Comparison of ENCODE assay signal across 9 mouse cellular contexts in the genomic region with DNA sequence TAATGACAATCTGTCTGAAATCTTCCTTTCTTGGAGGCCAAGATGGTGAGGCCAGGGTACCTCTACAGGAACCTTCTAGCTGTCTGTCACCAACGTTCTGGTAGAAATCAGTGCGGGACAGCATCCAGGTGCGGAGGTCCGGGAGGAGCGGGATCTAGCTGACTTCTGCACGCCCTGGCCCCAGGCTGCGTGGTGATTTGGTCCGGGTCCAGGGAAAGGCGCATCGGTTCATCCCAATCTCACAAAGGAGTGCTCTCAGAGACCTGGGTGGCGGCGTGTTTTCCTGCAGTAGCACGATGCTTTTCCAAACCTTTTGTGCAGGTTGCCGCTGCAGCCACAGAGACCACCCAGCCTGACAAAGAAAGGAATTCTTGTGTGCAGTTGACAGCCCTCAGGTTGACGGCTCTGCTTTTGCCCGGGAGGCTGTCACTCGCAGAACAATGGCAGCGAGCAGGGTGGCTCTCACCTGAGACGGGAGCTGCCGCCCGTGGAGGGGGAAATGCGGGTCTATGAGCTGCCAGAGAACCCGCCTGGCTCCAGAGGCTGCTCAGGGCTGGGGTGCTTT. TPM values are rescaled to one million over a fixed set of nuclear protein-coding genes. Genes with fewer than 3 reads are reported as not detected.
DNase-seq lines count a peak whose midpoint lies in the region; ATAC-seq and TF ChIP-seq lines count a peak whose summit lies in the region.
"Had no signal": no experiment of that assay in that cellular context is flagged by ENCODE, and none has a peak within 500 bp of the region (broad histone marks: within the 10 kb centered on the region; RNA-seq: fewer than 3 reads in every experiment).

No protein-coding gene starts in this region.

- H3K9me3 ChIP-seq in hindbrain, postnatal 0 days (ENCODE audit: low read length), result no peaks in the 10 kb centered on the region
- H3K9me3 ChIP-seq in neural tube, embryonic 14.5 days (ENCODE audit: control insufficient read depth, low read length), result no peaks in the 10 kb centered on the region

- H3K27me3 ChIP-seq in hindbrain, postnatal 0 days (ENCODE audit: insufficient read depth, low read length), result 0 out of 2 replicates have a peak, but pooled peaks cover 6% of the 10 kb centered on the region
- H3K27me3 ChIP-seq in neural tube, embryonic 14.5 days (ENCODE audit: control insufficient read depth, insufficient read depth, low read length), result no peaks in the 10 kb centered on the region

- no peak overlapping the region for H3K27ac ChIP-seq in gastrocnemius, adult 2 months
- peak overlapping the region; percentile 84 for H3K27ac ChIP-seq in hindbrain, postnatal 0 days
- peak overlapping the region; percentile 81 for H3K27ac ChIP-seq in neural tube, embryonic 14.5 days (ENCODE audit: low read depth, low read length)

- peak; percentile 58 for ATAC-seq in hindbrain, postnatal 0 days
- ATAC-seq in neural tube, embryonic 14.5 days (ENCODE audit: low read depth), result peak; percentile 60
- no peak for ATAC-seq in inflammation-experienced regulatory T-cells, adult 6 months

- no peak for TF ChIP-seq CTCF in gastrocnemius, adult 2 months (IDR thresholded peaks at IDR 0.05)
- TF ChIP-seq CTCF in hindbrain, postnatal 0 days (IDR thresholded peaks at IDR 0.05; ENCODE audit: low read depth), result no peak

- intact Hi-C loops in gastrocnemius, adult 2 months (cut with DNase I), result loop anchor here (5.0 kb wide), 1 partner anchor 170 kb away; no protein-coding TSS in a partner anchor

- peak overlapping the region; percentile 61 for H3K9ac ChIP-seq in hindbrain, postnatal 0 days (replicated peaks; ENCODE audit: low read length)
- H3K9ac ChIP-seq in neural tube, embryonic 14.5 days (replicated peaks; ENCODE audit: low read depth, low read length), result peak overlapping the region; percentile 62

- H3K4me2 ChIP-seq in hindbrain, postnatal 0 days (ENCODE audit: low read depth, low read length), result peak overlapping the region; percentile 67
- H3K4me2 ChIP-seq in neural tube, embryonic 14.5 days (ENCODE audit: low read depth, low read length), result peak overlapping the region; percentile 42

- no peaks in the 10 kb centered on the region for H3K4me1 ChIP-seq in hindbrain, postnatal 0 days (ENCODE audit: insufficient read depth, low read length)
- H3K4me1 ChIP-seq in neural tube, embryonic 14.5 days (ENCODE audit: control insufficient read depth, insufficient read depth, low read length), result no peaks in the 10 kb centered on the region

- peak overlapping the region; percentile 47 for H3K4me3 ChIP-seq in gastrocnemius, adult 2 months
- peak overlapping the region; percentile 38 for H3K4me3 ChIP-seq in hindbrain, postnatal 0 days (ENCODE audit: low read length)
- H3K4me3 ChIP-seq in neural tube, embryonic 14.5 days (ENCODE audit: low read depth, low read length), result peak overlapping the region; percentile 29
- H3K4me3 ChIP-seq: erythroblast, embryonic 14.5 days had no signal

- DNase-seq in gastrocnemius, adult 2 months, result peak; percentile 26
- no peak for DNase-seq in gastrocnemius, postnatal 25 days
- DNase-seq in right cerebral cortex, postnatal 14 days, result peak; percentile 16
- no peak for DNase-seq in right cerebral cortex, postnatal 25 days
- peak; percentile 44 for DNase-seq in hindbrain, postnatal 0 days (ENCODE audit: low spot score)
- no peak for DNase-seq in spleen, postnatal 10 days (ENCODE audit: low spot score in 2 of 2)

- H3K36me3 ChIP-seq in hindbrain, postnatal 0 days (ENCODE audit: insufficient read depth, low read length), result no peaks in the 10 kb centered on the region
- H3K36me3 ChIP-seq in neural tube, embryonic 14.5 days (ENCODE audit: control insufficient read depth, insufficient read depth, low read length), result no peaks in the 10 kb centered on the region

- 6% methylated on average over 23 of the region's 23 CpGs for WGBS in hindbrain, postnatal 0 days
- 7% methylated on average over 23 of the region's 23 CpGs for WGBS in neural tube, embryonic 14.5 days

RNA-seq across cellular contexts. Expression of a gene that starts 6.5 kb away (rescaled TPM):
- total RNA-seq in gastrocnemius, adult 2 months (2021), result 1 to 10 TPM; 6.0 to 6.9 TPM
- 1 to 10 TPM; 5.4 to 7.7 TPM for total RNA-seq in gastrocnemius, postnatal 25 days (2021)
- 18.9 and 26.4 TPM in 2 replicates for total RNA-seq in hindbrain, postnatal 0 days (2014; rRNA removed)
- 35.9 and 39.2 TPM in 2 replicates for polyA plus RNA-seq in hindbrain, postnatal 0 days (2015; fragmentation: Nextera tagmentation; extraction: Ambion mirVana)
- polyA plus RNA-seq in neural tube, embryonic 14.5 days (2014; fragmentation: Nextera tagmentation; extraction: Ambion mirVana), result 32.4 and 32.5 TPM in 2 replicates
- polyA plus RNA-seq in inflammation-experienced regulatory T-cells, adult 6 months (2017; shearing (Covaris generic)), result 10 to 100 TPM in 2 of 3 experiments, 1 to 10 TPM in 1; 9.2 to 19.6 (median 12.5) TPM

Comparison
In these comparisons a context has a peak if more than half of its experiments do, and no peak if none do; other contexts are left out.
1. DNase-seq: peak in gastrocnemius, adult 2 months (single experiment), right cerebral cortex, postnatal 14 days (single experiment) and hindbrain, postnatal 0 days (single experiment); none in gastrocnemius, postnatal 25 days (single experiment), right cerebral cortex, postnatal 25 days (single experiment) and spleen, postnatal 10 days (0 of 2).
2. Peak in every context shown above with its lines, with median percentiles within 50 percentile points of each other: H3K4me3 ChIP-seq.